Mouse (Mus musculus): Measurements from ENCODE around the gene Ift88. TPM values are rescaled to one million over a fixed set of nuclear protein-coding genes. Genes with fewer than 3 reads are reported as not detected.

Ift88 gene
- polyA plus RNA-seq, 1 experiment from 2014 or later = 20.6 TPM

DNA sequence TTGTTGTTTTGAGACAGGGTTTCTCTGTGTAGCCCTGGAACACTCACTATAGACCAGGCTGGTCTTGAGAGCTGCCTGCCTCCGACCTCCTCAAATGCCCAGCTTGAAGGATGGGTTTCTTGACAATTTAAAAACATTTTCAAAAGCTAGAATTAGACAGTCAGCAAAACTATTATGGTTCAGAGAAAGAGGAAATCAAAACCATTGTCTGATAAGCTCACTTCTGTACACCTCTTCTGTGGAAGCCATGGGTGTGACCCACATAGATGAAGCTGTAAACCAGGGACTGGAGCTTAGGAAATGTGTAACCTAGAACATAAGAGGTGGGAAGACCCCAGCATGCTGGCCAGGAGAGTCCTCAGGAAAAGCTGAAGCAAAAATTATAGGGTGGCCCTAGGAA lies 133.1 kb downstream of the Ift88 start:
- Histone ChIP-seq H3K4me1 (no peaks in the 10 kb centered on the region), H3K36me3 (replicated peaks) (no peaks in the 10 kb centered on the region), H3K27ac (no peak overlapping the region), H3K27me3 (replicated peaks) (no peaks in the 10 kb centered on the region), H3K9ac (no peak overlapping the region), H3K4me2 (no peak overlapping the region), H3K9me3 (no peaks in the 10 kb centered on the region), H3K4me3 (no peak overlapping the region)
- ATAC-seq (replicated peaks) = no peak
- WGBS = 90% methylated on average over 1 of the region's 1 CpGs

DNA sequence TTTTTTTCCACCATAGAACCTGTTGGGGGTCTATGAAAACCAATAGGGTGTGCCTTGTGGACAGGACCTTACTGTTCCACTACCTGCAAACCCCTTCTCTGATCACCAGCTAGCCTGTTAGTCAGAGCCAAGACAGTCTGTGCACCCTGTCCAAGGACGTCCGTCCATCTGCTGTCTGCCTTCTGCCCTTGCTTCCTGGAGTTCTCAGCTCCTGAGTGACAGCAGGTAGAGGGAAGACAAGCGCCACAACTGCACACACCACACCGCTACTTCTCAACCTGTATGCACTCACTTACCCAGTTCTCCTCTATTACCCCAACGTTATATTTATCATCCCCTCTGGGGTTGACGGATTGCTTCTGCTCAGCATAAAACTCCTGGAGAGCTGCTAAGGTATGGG lies 141.8 kb downstream of the Ift88 start:
- no peaks in the 10 kb centered on the region for H3K36me3 ChIP-seq (replicated peaks)
- no peaks in the 10 kb centered on the region for H3K27me3 ChIP-seq (replicated peaks)
- no peak for ATAC-seq (replicated peaks)
- 90% methylated on average over 6 of the region's 6 CpGs for WGBS
- peaks cover 2% of the 10 kb centered on the region for H3K4me1 ChIP-seq
- no peak overlapping the region for H3K27ac ChIP-seq
- H3K9ac ChIP-seq = no peak overlapping the region
- no peak overlapping the region for H3K4me2 ChIP-seq
- H3K9me3 ChIP-seq = no peaks in the 10 kb centered on the region
- H3K4me3 ChIP-seq = no peak overlapping the region

Other genes starting within 250 kb of the Ift88 start
- 9.2 and 13.4 TPM in 2 replicates for gene Cryl1, start 25.5 kb upstream of the Ift88 start, polyA plus RNA-seq (2015; fragmentation: Nextera tagmentation; extraction: Ambion mirVana)
- gene Il17d, start 100.7 kb downstream of the Ift88 start, polyA plus RNA-seq (2015; fragmentation: Nextera tagmentation; extraction: Ambion mirVana) = 6.9 and 7.0 TPM in 2 replicates
- 87.8 and 89.4 TPM in 2 replicates for gene Eef1akmt1, start 147.6 kb downstream of the Ift88 start, polyA plus RNA-seq (2015; fragmentation: Nextera tagmentation; extraction: Ambion mirVana)
- 12.9 and 13.1 TPM in 2 replicates for gene Xpo4, start 241.4 kb downstream of the Ift88 start, polyA plus RNA-seq (2015; fragmentation: Nextera tagmentation; extraction: Ambion mirVana)